Mouse (Mus musculus) small intestine, adult 2 months (tissue): Measurements from ENCODE around the gene Pmm1.

Experiments
- CTCF ChIP-seq: fragments of 200-500 bp; IDR thresholded peaks from 2 replicates; pipeline ENCODE4 v1.5.1; 2012; ENCODE audit warnings: low read depth, mild to moderate bottlenecking, control low read depth, inconsistent platforms, low read length, moderate library complexity, mixed read lengths; ENCODE audit not compliant: insufficient replicate concordance, insufficient read length; ENCODE audit errors: extremely low read depth
- POLR2A ChIP-seq: fragments of 200-500 bp; IDR thresholded peaks from 2 replicates; pipeline ENCODE4 v1.6.1; 2012; ENCODE audit warnings: low read depth, mild to moderate bottlenecking, control low read depth, inconsistent platforms, low read length, moderate library complexity

DNA sequence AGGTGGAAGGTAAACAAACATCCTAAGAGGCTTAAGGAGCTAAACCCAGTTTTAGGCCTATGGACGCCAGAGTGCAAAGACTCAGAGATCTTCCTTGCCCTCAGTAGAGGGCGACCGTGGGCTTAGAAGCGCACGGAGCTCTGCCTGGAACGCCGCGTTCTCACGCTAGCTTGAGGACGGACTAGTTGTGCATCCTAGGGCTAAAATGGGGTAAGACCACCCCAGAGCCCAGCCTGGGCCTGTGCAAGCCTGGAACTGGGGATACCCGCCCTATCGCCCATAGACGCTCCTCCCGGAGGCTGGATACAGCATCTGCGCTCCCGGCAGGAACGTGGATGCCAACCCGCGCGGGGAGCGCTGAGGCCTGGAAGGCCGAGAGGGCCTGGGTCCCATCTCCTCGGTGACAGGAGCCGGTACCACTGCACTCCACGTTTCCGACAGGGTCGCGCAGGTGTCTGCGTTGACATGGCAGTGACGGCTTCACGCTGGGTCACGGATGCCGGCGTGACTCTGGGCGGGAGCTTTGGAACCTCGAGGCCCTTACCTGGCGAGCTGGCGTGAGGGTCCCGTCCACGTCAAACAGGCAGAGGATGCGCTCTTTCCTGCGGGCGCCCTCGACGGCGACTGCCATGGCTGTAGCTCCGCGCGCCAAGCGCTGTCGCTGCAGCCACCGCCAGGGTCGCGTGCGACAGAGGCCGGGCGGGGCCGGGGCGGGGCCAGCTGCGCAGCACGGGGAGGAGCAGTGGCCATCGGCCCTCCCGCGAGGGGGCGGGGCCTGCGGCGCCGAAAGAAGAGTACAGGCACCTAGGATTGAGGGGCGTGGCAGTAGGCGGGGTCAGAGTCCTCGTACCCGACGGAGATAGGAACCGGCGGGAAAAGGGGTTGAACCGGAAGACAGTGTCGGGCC lies at the start of gene Pmm1:
- peak; percentile 49; the same call in 1 of the 2 replicates for TF ChIP-seq POLR2A
- peak; percentile 66 for TF ChIP-seq CTCF
